Mouse (Mus musculus) heart, adult 2 months (tissue): ENCODE measurements around the gene Olfr1373.
"Not testable (repeated sequence)": the region's sequence is repeated elsewhere in the genome, so short reads cannot be mapped to it uniquely, and the experiment has no call there.

ENCODE experiments used
- EP300 ChIP-seq: fragments of 200-500 bp; IDR thresholded peaks from 2 replicates; pipeline ENCODE4 v1.6.1; 2011; ENCODE audit warnings: low read depth, low read length, control low read depth; ENCODE audit not compliant: insufficient read depth
- POLR2A ChIP-seq: fragments of 200-500 bp; IDR thresholded peaks from 2 replicates; pipeline ENCODE4 v1.6.1; 2011; ENCODE audit warnings: mild to moderate bottlenecking, low read depth, low read length, control low read depth; ENCODE audit not compliant: insufficient read depth

GRCm38 (mm10) chr11:52116117-52116516 lies 29.2 kb downstream of the Olfr1373 start:
- not testable (repeated sequence) for TF ChIP-seq POLR2A, EP300
